Mouse (Mus musculus) retina, embryonic 14.5 days (tissue): Measurements from ENCODE around the gene Zfp36.

Source experiments
- DNase-seq: peaks from one replicate; pipeline ENCODE4 v3.0.0-alpha.2; 2015; ENCODE audit warnings: low spot score

Gene Zfp36

GRCm38 (mm10) chr7:28384162-28384561, 4.1 kb upstream of the Zfp36 start:
- DNase-seq = no peak

GRCm38 (mm10) chr7:28383606-28384005, 3.6 kb upstream of the Zfp36 start:
- no peak for DNase-seq

DNA sequence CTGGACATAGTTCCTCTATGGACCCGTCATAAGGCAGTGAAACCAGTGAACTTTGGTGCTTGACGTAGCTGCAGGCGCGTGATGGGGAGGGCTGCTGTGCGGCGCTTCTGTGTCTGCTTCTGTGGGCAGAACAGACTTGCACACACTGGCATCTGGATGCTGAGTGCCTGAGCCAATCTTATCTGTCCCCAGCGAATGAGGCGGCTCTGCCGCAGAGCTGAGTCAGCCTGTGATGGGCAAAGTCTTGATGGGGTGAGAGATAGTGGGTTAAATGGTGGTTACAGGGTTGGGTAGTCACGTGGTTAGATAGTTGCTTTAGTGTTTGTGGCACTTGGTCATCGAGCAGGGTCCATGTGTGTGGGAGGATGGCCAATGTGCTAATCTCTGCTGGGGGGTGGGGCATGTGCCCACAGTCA, 2.9 kb upstream of the Zfp36 start:
- no peak for DNase-seq

GRCm38 (mm10) chr7:28382347-28382951, 2.4 kb upstream of the Zfp36 start:
- no peak for DNase-seq

DNA sequence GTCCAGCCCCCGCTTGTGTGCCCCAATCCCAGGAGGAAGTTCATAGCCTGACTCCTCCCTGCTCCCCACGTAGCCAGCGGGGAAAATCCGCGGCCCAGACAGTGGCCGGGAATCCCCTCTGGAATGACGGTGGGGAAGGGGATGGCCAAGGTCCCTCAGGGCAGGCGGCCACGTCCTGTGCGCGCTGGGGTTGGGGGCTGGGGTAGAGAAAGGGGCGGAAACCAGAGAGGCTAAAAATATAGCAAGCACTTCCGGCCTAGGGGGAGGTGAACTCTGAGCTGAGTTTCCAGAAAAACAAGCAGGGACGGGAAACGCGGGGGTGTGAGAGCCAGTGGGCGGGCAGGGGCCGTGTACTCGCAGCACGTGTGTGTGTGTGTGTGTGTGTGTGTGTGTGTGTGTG, 1.9 kb upstream of the Zfp36 start:
- DNase-seq = peak; percentile 58

DNA sequence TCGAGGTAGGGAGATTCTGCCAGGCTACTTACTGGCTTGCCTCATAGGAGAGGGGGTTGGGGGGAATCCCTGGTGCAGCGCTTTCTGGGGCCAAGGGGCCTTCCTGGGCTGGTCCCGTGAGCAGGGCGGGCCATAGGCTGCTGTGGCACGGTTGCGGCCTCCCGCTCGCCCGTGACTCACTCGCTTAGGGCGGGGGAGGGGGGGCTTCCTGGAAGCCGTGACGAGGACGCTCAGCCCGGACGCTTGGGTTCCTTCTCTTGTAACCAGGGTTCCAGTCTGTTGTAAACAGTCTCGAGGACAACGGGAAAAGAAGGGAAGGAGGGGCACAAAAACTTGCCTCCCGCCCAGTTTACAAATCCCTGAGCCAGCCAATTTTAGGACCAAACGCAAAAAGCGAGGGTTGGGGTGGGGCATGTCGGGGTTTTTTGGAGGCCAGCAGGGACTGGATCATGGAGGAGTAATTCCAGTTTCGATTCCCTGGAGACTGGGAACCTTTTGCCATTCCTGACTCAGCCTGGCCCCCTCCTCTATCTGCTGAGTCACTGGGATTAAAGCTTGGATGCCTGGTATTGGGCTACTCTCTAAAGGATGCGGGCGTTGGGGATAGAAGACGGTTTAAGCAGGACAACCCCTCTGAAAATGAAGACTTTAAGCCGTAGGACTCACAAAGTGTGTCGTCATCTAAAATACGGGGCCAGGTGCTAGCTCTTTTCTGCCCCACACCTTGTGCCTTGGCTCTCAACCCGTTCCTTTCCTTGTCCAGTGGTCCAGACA, 1.2 kb upstream of the Zfp36 start:
- peak; percentile 50 for DNase-seq

GRCm38 (mm10) chr7:28378769-28379651, 1.0 kb downstream of the Zfp36 start:
- peak; percentile 92 for DNase-seq

- no peak for DNase-seq
These were observed 1.9 kb downstream of the Zfp36 start for GRCm38 (mm10) chr7:28378066-28378690.

- DNase-seq = no peak
These were observed 2.6 kb downstream of the Zfp36 start for GRCm38 (mm10) chr7:28377190-28378065.

- DNase-seq = no peak
These were observed 3.9 kb downstream of the Zfp36 start for GRCm38 (mm10) chr7:28376011-28376771.

DNA sequence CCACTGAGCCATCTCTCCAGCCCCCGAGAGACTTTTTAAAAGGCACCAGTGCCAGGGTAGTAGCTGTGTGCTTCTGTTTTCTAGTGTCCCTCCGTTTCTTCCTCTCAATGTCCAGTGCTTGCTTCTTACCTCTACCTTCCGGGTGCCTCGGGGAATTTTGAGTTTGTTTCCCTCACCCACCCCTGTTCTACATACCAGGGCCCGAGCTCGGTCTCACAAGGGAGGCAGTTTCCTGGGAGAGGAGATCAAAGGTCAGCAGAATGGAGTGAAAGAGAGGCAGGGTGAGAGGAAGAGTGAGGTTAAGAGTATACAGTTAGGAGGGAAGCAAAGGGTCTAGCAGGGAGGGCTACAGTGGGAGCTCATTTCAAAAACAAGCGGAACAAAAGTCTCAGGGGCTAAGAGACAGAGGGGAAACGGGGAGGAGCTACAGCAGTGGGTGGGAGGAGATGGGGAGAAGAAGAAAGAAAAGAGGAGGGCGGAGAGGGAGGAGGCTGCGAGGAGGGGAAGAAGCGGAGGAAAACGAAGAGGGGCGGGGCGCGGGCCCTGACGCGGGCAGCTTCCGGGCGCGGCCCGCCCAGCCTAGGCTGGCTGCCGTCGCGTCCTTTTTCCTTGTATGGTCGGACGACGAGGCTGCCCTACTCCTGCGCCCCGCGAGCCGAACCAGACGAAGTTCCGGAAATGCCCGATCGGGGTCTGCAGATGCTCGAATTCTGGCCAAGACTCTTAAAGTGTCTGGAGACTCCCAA, 4.7 kb downstream of the Zfp36 start:
- peak; percentile 90 for DNase-seq

- no peak for DNase-seq
These were observed 5.4 kb downstream of the Zfp36 start for GRCm38 (mm10) chr7:28374647-28375046.

DNA sequence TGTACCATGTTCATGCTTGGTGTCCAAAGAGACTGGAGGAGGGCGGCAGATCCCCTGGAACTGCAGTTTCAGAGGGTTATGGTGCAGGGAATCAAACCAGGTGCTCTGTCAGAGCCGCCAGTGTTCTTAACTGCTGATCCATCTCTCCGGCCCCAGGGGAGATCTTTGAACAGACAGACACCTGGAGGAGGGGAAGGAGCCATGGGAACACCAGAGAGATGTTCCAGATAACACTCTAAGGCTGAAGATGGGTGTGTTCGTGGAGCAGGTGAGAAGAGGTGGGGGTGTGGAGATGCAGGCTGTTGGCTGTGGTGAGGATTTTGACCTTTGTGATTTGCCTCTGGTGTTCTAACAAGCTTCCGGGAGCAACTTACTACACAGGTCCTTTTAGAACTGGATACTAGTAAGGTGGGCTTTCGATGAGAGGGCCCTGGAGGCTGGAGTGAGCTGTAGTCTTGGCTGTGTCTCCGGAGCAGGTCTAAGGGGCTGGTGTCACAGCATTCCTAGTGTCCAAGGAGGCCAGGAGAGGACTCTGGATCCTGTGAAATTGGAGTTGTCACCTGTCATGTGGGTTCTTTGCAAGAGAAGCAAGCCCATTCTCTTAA, 6.1 kb downstream of the Zfp36 start:
- DNase-seq = no peak

- DNase-seq = peak; percentile 92
These were observed 6.9 kb downstream of the Zfp36 start for GRCm38 (mm10) chr7:28373131-28373581.

- peak; percentile 98 for DNase-seq
These were observed 7.6 kb downstream of the Zfp36 start, which contains the start of gene Plekhg2 for GRCm38 (mm10) chr7:28372251-28373108. Gene Plekhg2, minus strand, starts transcription at chr7:28372599.

DNA sequence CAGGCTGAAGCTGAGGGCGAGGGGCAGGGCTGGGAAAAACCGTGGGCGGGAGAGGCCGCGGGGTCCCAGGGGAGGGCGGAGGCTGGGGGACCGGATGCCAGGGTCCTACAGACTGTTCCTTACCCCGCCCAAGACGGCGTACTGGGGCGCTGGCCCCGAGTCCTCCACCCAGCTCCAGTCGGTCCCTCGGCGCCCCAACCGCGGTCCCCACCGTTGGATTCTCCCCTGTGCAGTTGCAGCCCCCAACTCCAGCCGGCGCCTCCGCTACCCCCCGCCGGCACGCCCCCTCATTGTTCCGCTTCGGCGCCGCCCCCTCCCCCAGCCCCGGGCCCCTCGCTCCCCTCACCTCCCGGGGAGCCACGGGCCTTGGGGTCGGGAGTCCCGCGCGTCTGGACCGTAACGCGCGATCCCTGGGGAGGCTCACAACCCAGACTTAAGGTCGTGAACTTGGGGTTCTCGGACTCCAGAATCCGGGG, 8.5 kb downstream of the Zfp36 start:
- DNase-seq = peak; percentile 65

DNA sequence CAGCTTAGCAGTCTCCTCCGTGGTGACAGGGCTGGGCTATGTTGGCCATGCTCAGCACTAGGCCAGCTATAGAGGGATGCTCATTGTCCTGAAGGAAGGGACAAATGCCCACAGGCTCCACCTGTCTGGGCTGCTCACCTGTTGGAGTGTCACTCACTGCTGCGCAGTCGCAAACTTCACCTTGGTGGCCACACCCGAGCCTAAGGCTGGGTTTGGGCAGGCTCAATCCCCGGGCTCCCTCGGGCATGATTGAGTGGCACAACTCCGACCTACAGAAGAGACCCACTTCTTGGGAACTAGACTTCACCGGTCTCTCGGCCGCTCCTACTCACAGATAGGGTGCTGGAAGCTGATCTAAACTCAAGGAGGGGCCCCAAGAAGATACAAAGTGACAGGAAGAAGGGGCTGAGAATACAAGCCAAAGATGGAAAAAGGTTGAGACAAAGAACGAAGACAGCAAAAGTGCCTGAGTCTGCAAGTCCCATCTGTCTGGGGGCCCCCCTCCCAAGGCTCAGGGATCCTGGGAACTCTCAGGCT, 9.0 kb downstream of the Zfp36 start:
- no peak for DNase-seq

DNA sequence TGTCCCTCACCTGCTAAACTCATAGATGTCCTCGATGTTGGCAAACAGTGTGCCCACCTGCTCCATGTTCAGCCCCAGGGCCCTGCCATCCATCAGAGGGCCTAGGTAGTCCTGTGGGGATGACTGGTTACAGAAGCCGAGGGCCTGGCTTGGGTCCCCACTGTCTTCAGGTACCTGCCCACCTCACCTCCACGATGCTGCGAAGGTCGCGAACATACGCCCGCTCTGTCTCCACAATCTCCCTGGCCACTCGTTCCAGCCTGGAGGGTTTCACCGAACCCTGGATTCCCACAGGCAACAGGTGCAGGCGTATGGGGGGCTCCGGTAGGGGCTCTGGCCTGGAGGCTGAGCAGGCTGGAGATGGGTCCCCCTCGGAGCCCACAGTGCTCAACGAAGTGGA, 10.0 kb downstream of the Zfp36 start:
- no peak for DNase-seq
